Mouse (Mus musculus) adrenal gland, postnatal 25 days (tissue): ENCODE measurements at regions not wholly inside any gene's neighbourhood (a gene's known extent, or its start where the extent isn't known, plus 50 kb on each side); places are given as distances from the start of the nearest gene placed in this dataset.
A peak's percentile ranks its signal among the peaks of the same experiment; 100 is the strongest.

Source experiments
- DNase-seq: peaks from one replicate; pipeline ENCODE4 v3.0.0; 2021; ENCODE audit warnings: mixed read lengths

GRCm38 (mm10) chr2:64860113-64860512, 164.7 kb downstream of the Grb14 start:
- no peak for DNase-seq

GRCm38 (mm10) chr2:64853918-64854317, 170.9 kb downstream of the Grb14 start:
- peak; percentile 78 for DNase-seq

- no peak for DNase-seq
Measured at GRCm38 (mm10) chr2:64852913-64853312, 171.9 kb downstream of the Grb14 start.

GRCm38 (mm10) chr2:64851096-64851495, 173.7 kb downstream of the Grb14 start:
- no peak for DNase-seq

- DNase-seq, result no peak
Measured at GRCm38 (mm10) chr2:64850656-64851055, 174.1 kb downstream of the Grb14 start.

GRCm38 (mm10) chr2:64824494-64824893, 200.3 kb downstream of the Grb14 start:
- DNase-seq, result no peak

GRCm38 (mm10) chr2:64823905-64824304, 200.9 kb downstream of the Grb14 start:
- DNase-seq, result no peak

GRCm38 (mm10) chr2:64823074-64823473, 201.7 kb downstream of the Grb14 start:
- no peak for DNase-seq

- no peak for DNase-seq
Measured at GRCm38 (mm10) chr2:64818159-64818558, 206.6 kb downstream of the Grb14 start.
